Mouse (Mus musculus) NIH3T3 (cell line): ENCODE data around the gene Baiap2.
A peak's percentile ranks its signal among the peaks of the same experiment; 100 is the strongest.

Experiments used
- DNase-seq: peaks from one replicate; pipeline ENCODE4 v3.0.0-alpha.2; 2012; ENCODE audit warnings: low read depth

The Baiap2 gene

DNA sequence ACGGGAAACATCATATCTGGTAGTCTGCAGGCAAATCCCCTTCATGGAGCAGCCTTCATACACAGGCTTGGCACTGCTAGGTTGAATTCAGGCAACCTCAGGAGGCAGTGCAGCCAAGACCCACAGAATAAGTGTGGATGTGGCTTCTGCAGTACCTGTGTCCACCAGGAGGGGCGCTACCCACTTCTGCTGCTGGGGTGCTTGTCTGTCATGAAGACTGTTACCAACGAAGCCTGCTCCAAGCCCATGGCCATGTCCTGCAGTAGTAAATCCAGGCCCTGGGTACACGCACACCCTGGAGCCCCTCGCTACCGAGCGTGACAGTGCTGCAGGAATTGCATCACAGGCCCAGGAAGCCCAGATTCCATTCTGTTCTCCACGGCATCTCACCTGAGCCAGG, 22.7 kb upstream of the Baiap2 start:
- peak; percentile 79 for DNase-seq

GRCm38 (mm10) chr11:119920668-119921067, 21.9 kb upstream of the Baiap2 start:
- no peak for DNase-seq

GRCm38 (mm10) chr11:119925176-119925575, 17.4 kb upstream of the Baiap2 start:
- no peak for DNase-seq

DNA sequence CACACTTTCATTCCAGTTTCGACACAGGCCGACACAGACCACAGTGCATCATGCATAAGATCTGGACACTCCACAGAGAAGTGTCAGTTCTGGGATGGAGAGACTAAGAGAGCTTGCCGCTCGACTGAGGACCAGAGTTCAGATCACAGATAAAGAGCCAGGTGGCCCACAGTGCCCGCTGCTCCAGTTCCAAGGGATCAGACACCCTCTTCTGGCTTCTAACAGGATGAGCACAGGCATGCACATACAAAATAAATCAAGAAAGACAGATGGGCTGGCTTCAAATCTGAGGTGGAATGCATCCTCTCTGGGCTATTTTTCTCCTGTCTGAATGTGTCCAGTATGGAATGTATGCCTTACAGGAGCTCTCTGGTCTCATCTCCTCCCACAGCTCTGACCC, 15.8 kb upstream of the Baiap2 start:
- no peak for DNase-seq

GRCm38 (mm10) chr11:119928023-119928681, 14.4 kb upstream of the Baiap2 start:
- DNase-seq: no peak

DNA sequence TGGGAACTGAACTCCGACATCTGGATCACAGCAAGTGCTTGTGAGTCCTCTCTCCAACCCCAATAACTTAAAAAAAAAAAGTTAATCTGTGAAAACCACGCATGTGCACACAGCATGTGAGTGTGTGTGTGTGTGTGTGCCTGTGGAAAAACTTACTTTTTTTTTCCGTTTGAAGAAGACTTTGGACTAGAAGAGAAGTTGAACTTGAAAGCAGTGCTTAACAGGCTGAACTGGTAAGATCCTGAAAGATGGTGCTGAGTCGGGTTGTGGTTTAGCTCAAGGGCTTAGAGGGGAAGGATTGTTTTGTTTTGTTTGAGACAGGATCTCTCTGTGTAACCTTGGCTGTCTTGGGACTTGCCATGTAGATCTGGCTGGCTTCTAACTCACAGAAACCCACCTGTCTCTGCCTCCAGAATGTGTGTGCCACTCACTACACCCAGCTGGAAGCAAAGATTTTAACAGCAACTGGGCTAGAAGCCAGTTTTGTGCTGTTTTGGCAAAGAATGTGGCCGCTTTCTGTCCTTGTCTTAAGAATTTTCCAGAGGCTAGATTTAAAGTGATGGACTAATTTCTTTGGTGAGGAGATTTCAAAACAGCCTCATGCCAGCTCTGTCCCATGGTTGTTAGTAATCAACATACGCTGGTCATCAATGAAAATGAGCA, 12.8 kb upstream of the Baiap2 start:
- peak; percentile 57 for DNase-seq

GRCm38 (mm10) chr11:119931809-119932208, 10.8 kb upstream of the Baiap2 start:
- DNase-seq: no peak

GRCm38 (mm10) chr11:119933142-119933541, 9.4 kb upstream of the Baiap2 start:
- DNase-seq: peak; percentile 98

DNA sequence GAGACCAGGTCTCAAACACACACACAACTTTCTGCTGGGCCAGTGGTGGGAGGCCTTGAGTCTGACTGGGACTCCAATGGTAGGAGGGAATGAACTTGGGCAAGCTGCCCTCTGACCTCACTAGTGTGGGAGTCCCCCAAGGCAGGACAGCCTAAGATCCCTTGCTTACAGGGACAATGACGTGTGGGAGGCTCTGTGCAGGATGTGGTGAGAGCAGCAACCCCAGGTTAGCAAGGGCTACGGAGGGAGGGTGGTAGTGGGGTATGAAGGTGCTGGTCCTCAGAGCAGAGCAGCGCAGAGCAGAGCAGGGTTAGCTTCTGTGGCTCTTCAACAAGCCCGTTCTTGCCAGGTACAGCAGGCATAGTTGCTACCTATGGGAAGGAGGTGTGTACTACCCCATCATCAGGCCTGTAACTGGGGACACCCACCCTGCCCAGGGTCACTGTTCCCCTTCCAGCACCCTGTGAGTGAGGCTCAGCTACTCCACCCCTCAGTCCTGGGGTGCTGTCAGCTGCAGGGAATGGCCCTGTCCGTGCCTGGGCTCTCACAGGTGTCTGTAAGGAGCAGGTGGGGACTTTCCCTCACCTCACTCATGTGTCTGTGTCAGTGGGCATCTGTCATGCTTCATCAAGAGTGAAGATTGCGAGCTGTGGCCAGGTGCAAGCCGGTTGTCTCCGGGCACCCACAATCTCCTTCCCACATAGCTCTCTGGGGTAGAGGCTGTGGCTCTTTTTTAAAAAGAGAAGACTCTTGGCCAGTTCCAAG, 8.6 kb upstream of the Baiap2 start:
- no peak for DNase-seq

DNA sequence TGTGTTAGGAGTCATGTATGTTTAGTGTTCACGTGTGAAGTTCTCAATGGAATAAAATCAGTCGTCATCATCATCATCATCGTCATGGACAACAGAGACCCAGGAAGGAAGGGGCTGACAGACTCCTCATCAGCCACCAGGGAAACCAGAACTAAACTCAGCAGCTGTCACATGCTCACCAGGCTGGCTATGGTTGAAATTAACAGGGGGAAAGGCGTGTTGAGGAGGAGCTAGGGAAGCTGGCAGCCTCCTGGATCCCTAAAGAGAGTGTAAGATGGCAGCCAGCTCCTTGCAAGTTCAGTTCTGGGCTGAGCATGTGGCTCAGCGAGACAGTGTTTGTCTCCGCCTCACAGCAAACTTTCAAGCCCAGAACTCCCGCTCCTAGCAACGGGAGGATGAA, 7.8 kb upstream of the Baiap2 start:
- no peak for DNase-seq

DNA sequence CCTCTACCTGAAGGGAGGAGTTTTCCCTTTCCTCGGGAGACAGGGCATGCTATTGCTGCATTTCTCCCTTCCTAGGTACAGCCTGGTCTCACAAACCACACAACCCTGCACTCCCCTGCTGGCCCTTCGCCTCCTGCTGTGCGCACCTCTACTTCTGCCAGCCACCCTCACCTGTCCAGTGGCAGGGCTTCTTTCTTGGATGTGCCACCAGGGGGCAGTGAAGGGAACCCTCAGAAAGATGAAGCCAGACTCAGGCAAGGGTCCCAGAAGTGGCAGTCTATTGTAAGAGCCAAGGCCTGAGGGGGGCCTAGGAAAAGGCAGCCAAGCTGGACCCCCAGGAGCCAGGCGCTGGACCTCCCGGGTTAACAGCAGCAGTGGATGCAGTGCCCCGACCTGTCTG, 7.1 kb upstream of the Baiap2 start:
- peak; percentile 75 for DNase-seq

DNA sequence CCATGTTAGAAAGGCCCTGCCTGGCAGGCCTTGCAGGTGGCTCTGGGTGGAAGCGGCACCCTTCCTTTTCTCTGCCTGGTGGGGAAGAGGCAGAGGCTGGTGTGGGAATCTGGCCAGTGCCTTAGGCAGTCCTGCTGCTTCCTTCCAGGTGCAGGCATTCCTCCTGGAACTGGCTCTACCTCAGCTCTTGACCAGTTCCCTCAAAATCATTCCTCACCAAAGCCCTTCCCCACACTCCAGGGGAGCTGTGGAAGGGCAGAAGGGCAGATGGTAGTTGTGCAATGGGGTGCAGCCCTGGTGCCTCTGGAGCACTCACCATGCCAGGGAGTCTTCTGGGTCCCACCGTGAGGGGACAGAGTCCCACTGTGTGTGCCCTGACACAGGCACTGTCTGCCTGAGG, 6.1 kb upstream of the Baiap2 start:
- DNase-seq: no peak

DNA sequence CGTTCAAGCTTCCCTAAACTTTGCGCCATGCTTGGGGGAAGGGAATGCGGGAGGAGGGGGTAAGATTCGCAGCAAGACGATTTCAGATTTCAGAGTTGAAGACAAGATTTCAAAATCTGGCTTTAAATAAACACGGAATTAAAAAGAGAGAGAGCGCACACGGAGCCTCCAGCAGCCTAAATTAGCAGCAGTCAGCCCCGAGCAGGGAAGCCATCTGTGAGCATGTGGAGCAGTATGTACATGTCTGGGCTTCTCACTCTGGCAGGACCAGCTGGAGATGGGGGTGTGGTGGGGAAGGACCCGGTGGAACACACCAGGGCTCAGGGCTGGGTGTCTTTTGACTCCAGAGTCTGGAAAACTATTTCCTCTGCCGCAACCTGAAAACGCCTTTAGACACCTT, 5.3 kb upstream of the Baiap2 start:
- DNase-seq: no peak

DNA sequence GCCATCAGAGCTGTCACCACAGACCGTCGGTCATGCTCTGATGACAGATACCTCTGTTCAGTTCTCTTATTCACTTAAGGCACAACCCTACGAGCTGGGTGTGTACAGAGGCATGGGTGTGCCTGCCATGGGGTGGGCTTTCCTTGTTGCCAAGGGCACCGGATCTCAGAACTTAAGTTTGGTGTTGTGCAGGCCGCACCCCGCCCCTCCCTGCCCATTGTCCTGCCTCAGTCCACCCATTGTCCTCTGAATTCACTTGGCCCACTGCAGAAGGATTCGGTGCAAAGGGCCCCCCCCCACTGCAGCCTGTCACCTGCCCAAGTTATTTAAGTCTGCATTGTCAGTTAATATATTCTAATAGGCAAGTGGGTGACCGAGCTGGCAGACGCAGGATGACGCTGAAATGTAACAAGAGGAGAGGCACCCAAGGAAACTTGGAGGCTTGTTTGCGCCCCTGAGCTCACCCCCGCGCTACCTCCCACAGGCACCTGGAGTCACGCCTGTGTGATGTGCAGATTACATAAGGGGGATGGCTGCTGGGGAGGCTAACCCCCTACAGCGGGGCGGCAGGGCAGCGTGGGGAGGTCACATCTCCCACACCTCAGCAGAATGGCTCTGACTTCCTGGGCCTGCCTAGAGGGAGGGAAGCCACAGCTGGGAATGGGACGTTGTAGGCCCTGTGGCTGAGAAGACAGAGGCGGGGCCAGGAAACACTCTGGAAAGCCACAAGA, 4.6 kb upstream of the Baiap2 start:
- no peak for DNase-seq

GRCm38 (mm10) chr11:119939073-119939710, 3.4 kb upstream of the Baiap2 start:
- DNase-seq: no peak

DNA sequence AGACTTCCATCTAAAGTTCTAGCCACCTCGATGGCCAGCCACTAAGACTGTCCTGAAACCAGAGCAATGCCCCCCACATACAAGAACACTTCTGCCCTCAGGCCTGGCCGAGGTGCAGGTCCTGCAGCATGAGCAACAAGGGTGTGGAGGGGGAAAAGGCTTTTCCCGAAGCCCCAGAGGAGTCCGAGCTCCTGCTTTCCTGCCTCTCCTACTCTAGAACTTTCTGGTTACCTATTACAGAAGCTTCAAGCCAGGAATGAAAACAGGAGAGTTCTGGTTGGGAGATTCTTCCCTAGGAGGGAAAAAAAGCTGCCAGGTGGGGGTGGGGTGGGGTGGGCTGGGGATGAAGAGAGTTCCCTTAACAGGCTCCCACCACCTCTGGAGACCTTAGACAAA, 2.9 kb upstream of the Baiap2 start:
- DNase-seq: no peak

- DNase-seq: no peak
These were observed 2.4 kb upstream of the Baiap2 start for GRCm38 (mm10) chr11:119940142-119940541.

GRCm38 (mm10) chr11:119941794-119942193, 769 bp upstream of the Baiap2 start:
- DNase-seq: no peak

DNA sequence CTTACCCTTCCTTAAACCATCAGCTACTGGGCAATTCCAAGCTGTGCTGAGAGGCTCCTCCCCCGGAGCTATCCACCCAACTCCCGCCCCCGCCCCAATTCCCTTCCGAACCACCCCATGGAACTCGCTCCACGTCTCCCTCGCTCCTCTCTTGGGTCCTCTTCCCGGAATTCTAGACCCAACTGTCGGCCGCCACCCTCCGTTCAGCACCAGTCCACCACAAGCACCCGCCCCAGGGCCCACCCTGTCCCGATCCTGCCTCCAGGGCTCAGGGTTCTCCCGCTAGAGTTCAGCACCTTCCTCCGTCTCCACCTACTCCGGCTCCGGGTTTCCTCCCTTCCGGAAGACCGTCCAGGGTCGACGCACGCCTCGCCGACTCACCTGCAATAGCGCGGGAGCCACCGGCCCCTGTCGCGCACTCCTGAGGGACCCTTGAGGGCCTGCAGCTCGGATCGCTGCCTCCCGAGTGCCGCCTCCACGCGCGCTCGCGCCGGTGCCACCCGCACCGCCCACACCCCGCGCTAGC, 299 bp upstream of the Baiap2 start:
- DNase-seq: peak; percentile 62

DNA sequence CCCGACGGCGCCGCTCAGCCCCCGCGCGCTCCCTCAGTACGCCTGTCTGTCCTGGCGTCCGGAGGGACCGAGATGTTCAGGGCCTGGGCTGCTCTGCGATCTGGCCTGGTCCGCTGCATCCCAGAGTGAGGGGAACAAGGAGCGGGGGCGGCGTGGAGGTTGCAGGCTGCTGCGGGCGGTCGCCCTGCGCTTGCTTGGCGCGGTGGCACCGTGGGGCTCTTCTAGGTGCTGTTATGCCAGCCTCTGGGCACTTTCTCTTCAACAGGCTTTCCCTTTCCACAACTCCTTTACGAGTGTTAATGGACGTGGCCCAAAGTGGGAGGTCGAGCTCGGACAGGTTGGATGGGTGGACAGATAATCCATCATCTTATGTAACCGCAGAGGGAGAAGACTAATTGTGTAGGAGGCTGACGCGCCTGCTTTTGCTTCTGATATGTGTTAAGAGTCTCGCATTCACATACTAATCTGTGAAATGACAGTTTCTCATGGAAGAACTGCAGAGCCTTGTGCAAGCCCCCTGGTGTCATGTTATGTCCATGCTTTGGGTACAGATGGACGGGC, 945 bp downstream of the Baiap2 start:
- peak; percentile 51 for DNase-seq

- peak; percentile 43 for DNase-seq
These were observed 2.8 kb downstream of the Baiap2 start for GRCm38 (mm10) chr11:119945343-119945742.
